Mouse (Mus musculus): ENCODE measurements around the gene Dennd1a.
A peak's percentile ranks its signal among the peaks of the same experiment; 100 is the strongest.

The Dennd1a gene

DNA sequence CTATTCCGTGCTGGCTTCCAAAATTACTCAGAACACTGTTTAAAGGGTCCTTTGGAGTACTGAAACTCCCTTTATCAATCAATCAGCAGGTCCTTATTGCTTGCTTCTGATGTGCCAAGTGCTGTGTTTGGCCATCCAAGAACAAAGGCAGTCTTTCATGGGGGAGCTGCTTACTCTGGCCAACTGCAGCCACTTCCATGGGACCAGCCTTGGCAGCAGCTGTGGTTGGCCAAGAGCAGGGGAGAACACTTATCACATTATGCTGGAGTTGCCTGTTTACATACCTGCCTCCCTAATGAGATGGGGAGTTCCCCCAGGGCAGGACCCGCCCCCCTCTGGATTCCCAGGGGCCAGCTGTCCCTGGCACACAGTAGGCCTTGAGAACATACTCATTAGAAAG, 432.0 kb downstream of the Dennd1a start:
- DNase-seq: no peak

DNA sequence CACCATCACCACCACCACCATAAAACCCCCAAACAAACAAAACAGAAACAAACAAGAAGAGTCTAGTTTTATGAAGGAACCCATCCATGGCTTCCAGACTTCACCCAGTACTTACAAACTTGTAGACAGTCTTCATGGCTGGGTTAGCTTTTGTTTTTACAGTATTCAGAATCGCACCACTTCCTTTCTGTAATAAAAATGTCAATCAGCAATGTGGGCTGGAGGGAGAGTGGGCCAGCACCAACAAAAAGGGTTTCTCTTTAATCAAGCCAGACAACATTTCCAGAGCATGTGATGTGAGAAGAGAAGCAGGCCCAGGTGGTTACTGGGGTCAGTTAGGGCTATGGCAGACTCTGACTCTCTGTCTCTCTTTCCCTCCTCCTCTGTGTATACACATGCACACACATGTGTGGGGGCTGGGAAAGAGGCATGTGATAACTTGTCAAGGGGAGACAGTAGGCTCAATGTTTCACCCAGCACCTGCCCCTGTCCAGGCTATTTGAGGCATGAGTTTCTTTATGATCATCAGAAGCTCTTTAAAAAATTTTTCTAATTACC, 433.2 kb downstream of the Dennd1a start:
- no peak for DNase-seq

DNA sequence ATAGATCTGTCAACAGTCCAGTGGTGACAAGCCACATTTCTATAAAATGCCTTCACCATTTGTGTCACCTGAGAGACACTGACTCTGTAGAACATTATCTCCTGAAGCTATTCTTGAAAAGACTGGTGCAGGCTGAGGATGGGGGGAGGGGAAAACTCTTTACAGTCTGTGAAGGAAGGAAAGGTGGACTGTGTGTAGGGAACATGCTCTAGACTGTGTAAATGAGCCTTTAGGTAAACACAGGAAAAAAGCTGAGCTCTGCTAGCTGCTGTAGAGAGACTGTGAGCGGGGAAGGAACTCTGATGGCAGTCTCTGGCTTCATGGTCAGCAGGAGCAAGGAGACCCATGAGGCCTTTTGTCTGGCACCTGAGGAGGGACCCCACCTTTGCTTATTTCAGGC, 436.6 kb downstream of the Dennd1a start:
- no peak for DNase-seq

DNA sequence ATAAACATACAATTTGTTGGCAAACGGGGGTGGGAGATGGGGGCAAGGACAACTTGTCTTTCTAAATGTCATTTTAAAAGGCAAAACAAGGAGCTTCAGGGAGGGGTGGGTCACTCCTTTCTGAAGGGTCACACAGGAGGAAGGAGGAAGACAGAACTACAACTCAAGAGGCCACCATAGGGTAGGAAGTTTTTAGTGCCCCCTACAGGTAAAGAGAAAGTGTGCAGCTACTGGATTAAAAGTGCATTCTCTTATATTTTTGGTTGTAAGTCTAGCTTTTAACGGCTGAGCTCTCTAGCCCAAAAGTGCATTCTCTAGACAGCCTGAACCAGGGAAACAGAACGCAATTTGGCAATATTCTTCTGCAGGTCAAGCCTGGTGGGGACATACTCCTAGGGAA, 437.8 kb downstream of the Dennd1a start:
- no peak for DNase-seq

DNA sequence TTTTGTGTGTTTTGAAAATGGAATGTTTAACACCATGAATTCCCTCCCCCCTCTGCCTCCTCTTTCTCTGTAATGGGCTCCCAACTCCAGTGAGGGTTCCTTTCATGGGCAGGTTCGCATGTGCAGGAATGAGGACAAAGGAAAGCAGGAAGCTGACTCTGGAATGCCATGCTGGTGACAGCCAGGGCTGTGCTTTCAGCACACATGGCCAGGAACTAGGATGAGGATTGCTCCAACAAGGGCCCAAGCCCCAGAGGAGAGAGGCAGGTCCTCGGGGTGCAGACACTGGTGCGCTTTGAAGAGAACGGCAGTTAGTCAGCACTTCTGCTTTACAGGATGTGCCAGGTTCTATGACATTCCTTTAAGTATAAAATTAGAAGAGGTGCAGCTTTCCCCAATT, 444.5 kb downstream of the Dennd1a start:
- DNase-seq: no peak

DNA sequence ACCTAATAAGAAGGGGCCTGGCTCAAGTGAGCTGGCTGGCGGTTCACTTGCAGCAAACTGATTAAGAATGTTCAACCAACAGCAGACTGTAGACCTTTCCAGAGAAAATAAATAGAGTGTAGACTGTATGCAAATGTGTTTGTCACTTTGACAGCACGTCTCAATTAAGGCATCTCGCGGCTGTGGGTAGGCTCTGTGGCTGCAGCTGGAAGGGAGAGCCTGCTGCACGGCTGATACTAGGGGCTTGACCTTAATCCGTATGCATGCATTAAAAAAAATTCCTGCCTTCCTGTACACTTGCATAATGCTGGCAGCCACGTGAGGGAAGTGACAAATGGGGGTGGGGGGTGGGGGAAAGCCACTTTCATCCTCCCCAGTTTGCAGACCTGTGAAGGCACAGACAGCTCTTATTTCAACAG, 445.0 kb downstream of the Dennd1a start:
- no peak for DNase-seq

DNA sequence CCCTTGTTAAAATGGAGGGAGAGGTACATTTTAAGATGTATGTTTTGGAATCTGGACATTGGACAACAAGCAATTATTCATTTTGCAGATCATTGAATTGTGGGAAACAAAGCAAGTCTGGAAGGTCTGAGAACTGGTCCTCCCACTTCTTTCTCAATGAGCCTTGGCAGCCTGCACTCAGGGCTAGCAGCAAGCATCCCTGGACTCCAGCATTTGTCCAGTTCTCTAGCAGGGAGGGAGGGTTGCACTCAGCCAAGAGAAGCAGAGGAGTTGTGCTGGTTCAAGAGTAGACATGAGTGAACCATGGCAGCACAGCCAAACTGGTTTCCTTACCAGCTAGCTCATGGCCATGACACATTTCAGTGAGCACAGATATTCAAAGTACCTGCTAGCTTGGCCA, 447.3 kb downstream of the Dennd1a start:
- DNase-seq: no peak

DNA sequence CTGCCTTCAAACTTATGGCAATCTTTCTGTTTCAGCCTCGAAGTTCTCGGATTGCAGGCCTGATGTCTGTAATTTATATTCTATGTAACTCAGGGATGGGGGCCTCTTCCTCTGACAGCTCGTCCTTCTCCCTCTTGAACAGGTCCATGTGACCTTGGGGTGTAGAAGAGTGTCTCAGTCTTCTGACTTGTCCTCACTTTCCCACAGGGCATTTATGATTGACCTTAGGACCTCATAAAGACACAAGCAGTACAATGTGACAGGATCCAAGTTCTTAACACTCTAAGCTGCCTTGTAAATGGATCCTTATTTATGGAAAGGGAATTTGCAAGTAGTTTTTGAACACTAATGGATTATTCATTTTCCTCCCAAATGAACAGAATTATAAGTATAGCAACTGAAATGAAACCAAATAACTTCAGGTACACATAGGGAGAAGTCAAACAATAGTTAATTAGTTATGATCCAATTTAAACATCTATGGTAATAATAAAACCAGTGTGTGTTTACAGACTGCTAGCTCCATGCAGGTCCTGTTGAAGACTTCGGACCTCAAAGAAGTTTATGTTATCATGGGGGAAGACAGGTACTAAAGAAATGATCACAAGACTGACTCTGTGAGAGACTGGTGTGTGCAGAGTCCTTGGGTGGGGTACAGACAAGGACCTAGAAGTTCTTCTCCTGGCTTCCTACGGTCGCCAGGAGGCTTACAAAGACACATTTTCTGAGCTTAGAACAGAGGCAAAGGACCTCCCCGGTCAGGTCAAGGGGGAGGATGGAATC, 448.8 kb downstream of the Dennd1a start:
- DNase-seq: no peak

DNA sequence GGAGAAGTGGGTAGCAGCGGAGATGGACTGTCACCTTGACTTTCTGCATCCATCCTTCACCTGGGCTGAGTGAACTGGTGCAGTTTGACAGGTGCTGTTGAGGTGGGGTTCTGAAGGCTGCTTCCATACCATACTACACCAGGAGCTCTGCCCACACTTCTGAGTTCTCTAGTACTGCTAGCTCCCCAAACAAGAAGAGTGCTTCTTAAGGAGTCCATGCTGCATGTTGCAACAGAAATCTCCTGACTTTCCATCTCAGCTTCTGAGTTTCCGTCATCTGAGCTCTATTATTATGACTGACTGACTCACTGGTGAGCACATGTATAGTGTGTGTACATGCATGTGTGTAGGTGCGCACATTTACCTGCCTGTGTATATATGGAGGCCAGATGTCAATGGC, 449.6 kb downstream of the Dennd1a start:
- DNase-seq: no peak

DNA sequence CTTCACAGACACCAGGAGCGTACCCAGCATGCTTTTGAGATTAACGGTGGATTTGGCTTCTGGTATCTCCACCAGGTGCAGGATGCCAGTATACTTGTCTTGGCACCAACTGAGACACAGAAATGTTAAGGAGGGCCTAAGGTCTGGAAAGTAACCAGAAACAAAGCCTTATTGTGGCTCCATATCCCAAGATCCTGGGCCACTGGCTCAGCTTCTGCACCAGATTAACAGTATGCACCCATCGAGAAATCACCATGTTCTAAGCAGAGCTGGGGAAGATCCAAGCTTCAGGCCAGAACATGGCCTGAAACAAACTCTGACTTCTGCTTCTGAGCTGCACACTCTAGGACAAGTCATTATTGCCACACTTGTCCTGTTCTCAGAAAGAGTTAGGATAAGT, 450.3 kb downstream of the Dennd1a start:
- DNase-seq: no peak

DNA sequence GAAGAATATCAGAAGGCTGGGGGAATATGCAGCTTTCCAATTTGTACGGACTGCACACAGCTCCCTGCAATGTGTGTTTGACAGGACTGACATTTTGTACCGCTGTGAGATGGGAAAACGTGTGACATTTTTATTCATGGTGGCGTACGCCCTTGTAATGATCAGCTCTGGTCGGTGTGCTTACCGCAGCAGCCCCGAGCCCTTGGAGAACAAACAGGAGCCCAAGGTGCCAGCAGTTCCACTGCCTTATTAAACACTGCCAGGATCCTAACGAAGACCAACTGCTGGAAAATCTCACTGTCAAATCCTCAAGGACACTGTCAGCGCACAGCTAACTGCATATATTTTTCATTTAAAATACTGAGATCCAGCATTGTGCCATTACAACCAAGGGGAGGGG, 454.9 kb downstream of the Dennd1a start:
- no peak for DNase-seq

DNA sequence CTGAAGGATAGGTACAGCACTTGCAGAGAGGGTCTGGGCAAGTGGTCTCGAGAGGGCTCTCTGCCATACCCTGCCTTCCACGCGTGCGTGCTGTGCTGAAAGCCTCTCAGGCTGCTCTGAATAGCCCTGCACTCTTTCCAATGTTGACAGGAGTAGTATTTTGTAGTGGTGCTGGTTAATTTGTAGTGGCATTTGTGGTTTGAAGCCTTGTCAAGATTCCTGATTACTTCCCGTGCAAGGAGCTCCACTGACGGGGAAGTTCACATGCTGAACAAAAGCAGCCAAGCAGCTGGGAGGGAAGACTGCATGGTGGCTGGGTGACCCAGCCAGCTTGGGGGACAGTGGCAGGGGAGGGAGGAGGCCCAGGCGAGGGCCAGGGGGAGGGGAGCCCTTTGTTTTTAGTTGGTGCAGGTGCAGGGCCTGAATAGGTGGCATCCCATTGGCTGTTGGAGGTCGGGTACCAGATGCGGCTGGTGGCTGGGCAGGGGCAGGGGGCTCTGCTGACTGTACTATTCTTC, 457.4 kb downstream of the Dennd1a start:
- no peak for DNase-seq

DNA sequence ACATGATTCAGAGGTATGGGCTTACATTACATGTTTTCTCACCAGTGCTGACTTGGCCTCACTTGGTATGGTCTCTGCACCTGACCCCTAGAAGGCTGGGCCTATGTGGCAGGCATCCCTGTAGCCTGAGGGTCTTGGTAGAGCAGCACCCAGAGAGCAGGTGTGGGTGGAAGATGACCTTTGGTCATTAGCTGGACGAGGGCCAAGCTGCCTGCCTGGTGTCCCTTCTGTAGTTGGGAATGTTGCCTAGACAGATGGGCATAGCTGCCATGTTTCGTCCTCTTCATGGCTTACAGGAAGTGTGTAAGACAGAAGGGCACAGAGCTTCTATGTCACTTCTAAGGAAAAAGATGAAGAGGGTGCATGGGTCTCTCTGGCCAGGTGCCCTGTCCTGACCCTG, 463.4 kb downstream of the Dennd1a start:
- DNase-seq: no peak

DNA sequence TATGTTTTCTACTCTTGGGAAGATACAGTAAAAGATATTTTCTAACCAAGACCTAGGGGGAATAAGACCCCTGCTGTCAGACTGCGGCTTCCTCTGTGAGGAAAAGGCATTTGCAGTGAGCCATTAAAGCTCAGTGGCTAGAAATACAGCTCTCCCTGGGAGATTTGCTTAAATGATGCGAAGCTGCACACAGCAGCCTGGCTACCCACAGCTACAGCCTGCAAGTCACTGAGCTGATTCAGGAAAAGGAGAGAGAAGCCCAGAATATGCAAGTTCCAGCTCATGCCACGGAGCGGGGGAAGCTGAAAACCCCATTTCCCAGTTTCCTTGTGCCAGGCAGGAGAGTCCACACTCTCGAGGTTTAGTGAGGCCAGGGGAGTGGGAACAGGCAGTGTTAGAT, 465.1 kb downstream of the Dennd1a start:
- DNase-seq: no peak

DNA sequence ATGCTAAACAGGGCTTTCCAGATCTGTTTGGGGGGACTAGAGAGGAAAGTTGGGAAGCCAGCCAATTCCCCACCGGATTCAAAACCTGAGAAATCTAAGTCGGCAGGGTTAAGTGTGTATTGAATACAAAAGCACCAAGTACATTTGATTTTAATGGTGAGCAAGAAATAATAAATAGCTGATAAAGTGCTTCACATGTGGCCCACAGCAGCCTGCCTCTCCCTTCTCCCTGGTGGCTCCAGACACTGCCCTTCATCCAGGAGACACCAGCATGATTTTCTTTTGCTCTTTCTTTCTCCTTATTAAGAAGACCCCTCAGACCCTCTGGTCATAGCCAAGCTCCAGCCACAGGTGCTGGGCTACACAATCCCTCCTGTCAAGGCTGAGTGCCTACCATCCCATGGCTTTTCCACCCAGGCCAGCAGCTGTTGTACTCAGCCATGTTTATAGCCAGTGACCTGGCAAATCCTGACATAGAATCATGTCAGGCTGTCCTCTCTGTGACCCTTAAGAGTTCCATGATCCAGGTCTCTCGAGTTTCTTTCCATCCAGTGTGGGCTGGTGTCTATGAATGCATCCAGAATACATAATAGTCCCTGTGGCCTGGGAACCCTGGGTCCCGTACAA, 467.6 kb downstream of the Dennd1a start:
- no peak for DNase-seq

DNA sequence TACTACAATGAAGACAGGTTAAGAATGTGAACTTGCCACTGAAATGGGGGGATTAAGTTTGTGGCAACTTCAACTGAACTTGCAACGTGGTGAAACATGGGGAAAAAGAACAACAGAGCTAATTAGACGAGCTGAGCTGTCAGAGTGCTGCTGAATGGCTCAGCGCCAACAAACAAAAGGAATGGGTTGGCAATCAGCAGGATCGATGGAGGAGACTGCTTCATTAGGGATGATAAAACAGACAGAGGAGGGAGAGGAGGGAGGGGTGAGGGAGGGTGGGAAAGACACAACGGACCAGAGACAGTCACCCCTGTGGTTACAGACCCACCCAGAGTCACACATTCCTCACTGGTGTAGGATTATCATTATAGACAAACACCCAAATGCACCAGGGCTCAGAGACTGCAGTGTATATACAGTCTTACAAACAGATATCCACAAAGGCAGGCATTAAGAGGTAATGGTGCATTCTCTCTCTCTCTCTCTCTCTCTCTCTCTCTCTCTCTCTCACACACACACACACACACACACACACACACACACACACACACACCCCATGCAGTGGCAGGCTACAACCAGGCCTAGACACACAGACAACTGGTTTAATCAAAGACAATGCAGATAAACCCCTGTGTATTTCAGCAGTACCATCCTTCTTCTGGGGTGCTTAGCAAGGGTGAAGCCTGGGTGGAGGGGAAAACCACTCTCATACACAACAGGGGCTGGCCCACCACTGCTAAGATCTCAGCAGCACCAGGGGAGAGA, 468.2 kb downstream of the Dennd1a start:
- DNase-seq: no peak

DNA sequence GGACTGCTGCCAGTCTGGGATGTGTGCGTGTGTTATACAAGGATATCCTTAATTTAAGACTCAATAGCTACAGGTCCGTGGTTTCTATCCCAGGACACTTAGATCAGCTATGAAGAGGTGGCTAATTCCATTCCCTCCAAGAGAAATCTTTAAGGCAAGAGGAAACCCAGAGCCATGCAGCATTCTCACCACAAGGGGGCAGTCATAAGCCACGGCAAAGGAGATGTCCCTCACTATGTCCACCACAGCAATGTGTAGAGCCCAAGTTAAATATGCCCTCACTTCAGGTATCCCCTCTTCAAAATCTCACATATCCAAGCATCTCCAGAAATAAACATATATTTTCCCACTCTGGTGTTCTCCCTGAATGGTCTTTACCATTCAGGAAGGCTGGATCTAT, 471.5 kb downstream of the Dennd1a start:
- DNase-seq: peak; percentile 73

DNA sequence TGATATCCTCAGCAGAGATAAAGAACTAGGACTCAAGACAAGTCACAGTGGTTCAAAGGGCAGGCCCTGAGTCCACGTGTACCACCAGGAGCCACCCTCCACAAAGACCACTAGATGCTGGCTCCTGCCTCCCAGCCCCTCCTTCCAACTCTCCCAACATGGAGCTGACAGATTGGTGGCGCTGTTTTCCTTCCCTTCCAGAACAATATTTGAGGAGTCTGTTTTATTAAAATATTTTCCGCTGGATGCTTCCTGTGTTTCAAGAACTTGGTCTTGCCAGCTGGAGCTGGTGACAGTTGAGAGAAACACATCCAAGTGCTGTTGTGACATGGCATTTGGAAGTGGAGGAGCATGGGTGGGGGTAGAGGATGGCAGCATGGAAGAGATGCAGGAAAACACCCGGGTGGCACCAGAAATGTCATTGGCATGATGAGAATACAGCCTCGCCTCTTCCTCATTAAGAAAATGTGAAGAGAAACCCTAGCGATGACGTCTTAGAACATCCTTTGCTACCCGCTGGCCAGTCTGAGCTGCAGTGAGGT, 472.3 kb downstream of the Dennd1a start:
- DNase-seq: no peak

DNA sequence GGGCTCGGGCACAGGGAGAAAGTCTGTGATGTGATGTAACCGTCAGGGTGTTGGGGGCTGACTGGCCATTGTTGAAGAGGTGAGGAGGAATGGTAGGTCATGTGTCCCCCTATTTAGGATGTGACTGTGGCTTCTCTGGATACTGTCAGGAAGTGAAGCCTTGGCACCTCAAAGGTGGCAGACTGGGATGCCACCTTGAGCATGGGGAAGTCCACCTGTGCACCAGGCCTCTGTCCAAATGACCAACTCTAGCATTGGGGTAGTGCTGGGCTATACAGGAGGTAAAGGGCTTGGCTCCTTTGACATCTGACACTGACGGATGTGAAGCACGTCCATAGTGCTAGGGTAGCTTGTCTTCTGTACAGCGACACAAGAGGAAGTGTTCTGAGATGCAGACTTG, 474.8 kb downstream of the Dennd1a start:
- DNase-seq: no peak

DNA sequence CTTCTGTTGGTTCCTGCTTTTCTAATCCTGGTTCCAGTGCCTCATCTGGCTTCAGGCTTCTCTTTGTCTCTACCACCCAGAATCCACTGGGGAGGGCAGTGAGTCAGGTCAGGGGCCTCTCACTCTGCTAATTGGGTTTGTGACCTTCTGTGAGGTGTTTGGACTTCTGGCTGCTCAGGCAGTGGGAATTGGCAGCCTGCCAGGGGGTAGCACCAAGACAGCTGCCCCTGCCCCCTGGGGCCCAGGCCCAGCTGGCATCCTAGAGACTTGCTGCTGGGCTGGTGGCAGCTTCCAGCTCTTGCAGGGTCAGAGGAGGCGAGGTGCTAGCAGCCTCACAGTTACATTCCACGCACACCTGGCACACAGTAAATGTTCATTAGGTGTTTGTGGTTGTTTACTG, 475.5 kb downstream of the Dennd1a start:
- DNase-seq: no peak

DNA sequence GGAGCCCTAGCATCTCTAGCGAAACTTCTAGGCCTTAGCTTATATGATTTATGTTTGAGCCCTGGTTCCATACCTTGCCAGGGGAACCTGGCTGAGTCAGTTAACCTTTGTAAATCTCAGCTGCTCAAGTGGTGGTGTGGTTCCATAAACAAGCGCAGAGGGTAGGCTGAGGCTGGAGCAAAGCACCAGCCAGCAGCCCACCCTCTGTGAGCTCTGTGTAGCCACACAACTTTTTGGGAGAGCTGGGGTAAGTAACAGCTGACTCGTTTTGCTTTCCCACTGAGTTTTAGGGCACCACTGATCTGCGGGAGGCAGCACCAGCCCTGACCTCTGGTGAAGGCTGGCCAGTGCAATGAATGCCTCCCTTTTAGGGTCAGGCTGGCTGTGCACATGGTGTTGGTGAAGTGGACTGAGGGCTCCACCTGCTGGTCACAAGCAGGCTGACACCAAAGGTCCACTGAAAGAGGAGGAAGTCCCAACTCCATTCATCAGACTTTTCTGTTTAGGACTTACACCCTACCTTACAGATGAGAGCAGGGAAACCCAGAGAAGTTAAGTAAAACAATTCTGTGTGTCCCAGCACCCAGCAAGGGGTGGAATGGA, 484.5 kb downstream of the Dennd1a start:
- DNase-seq: peak; percentile 67

DNA sequence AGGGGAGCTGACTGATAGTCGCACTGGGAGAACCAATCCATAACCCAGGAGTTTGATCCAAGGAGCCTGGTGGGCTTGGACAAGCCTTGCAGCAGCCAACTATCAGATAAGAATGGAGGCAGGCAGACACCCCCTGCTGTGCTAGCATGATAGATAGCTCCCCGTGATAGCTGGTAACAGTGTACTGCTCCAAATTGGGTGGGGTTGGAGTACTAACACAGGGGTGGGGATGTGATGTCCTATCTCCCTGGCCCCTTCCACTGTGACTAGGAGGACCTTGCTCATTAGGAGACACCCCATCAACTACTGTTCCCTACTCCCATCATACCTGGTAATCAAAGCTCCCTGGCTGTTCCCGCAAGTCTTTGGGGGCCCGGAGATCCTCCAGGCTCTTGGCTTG, 485.5 kb downstream of the Dennd1a start:
- no peak for DNase-seq

DNA sequence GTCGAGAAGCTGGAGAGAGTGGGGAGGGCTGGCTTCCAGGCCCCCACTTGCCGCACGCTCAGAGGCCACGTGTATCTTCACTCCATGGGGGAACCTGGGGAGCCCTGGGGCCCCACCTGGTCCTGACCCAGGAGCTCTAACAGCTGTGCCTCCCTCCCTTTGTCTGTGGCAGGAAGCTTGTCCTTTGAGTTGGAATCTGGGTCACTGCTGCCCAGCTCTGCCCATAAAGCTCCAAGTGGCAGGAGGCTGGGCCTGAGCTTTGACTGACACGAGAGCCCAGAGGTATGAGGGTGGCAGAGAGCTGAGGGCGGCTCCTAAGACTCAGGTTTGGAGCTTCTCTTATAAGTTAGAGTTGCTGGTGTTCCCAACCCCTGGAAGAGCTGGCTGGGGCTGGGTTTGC, 488.1 kb downstream of the Dennd1a start:
- DNase-seq: no peak

Data from liver (tissue).